Mouse (Mus musculus) stomach, embryonic 14.5 days (tissue): ENCODE measurements at regions not wholly inside any gene's neighbourhood (a gene's known extent, or its start where the extent isn't known, plus 50 kb on each side); places are given as distances from the start of the nearest gene placed in this dataset.

Source experiments
- ATAC-seq: fragments of 200-750 bp; cut with Nextera tagmentation; 2 replicates; pipeline ENCODE4 v1.8.0; 2017; ENCODE audit warnings: low read depth, moderate TSS enrichment; ENCODE audit not compliant: insufficient number of reproducible peaks, insufficient read depth, low FRiP score
- H3K27ac ChIP-seq: fragments of 300-500 bp; sonication (generic); 2 replicates; pipeline ENCODE4 v1.5.1; 2014; ENCODE audit warnings: mild to moderate bottlenecking, low read length, moderate library complexity, mixed read lengths
- H3K27me3 ChIP-seq: fragments of 300-500 bp; sonication (generic); 2 replicates; pipeline ENCODE4 v1.6.1; 2014; ENCODE audit warnings: low read length, control low read depth, mixed read lengths; ENCODE audit not compliant: control insufficient read depth, insufficient read depth
- H3K36me3 ChIP-seq: fragments of 300-500 bp; sonication (generic); 2 replicates; pipeline ENCODE4 v1.6.1; 2014; ENCODE audit warnings: mild to moderate bottlenecking, control low read depth, low read length, moderate library complexity, mixed read lengths; ENCODE audit not compliant: control insufficient read depth, insufficient read depth
- H3K4me1 ChIP-seq: fragments of 300-500 bp; sonication (generic); 2 replicates; pipeline ENCODE4 v1.6.1; 2014; ENCODE audit warnings: low read length, control low read depth, mixed read lengths; ENCODE audit not compliant: control insufficient read depth, insufficient read depth
- H3K4me2 ChIP-seq: fragments of 300-500 bp; sonication (generic); replicated peaks from 2 replicates; pipeline ENCODE4 v1.6.1; 2014; ENCODE audit warnings: low read depth, low read length, control low read depth
- H3K4me3 ChIP-seq: fragments of 300-500 bp; sonication (generic); 2 replicates; pipeline ENCODE4 v1.5.1; 2014; ENCODE audit warnings: low read depth, low read length, control low read depth
- H3K9ac ChIP-seq: fragments of 300-500 bp; sonication (generic); replicated peaks from 2 replicates; pipeline ENCODE4 v1.6.1; 2014; ENCODE audit warnings: low read depth, mild to moderate bottlenecking, control low read depth, low read length, moderate library complexity, mixed read lengths
- H3K9me3 ChIP-seq: fragments of 300-500 bp; sonication (generic); 2 replicates; pipeline ENCODE4 v1.6.1; 2016; ENCODE audit warnings: low read depth, low read length, control low read depth; ENCODE audit not compliant: control insufficient read depth
- WGBS: fragments of 180-500 bp; shearing (Covaris S2); extraction: QIAGEN DNeasy Blood & Tissue Kit; methylation state at CpG from one replicate; pipeline ENCODE4 v1.1.7; 2014; 5-methylcytosine and 5-hydroxymethylcytosine counted together

- Histone ChIP-seq H3K4me2 (no peak overlapping the region), H3K9me3 (no peaks in the 10 kb centered on the region), H3K27me3 (no peaks in the 10 kb centered on the region), H3K4me3 (no peak overlapping the region), H3K36me3 (no peaks in the 10 kb centered on the region), H3K27ac (no peak overlapping the region), H3K9ac (no peak overlapping the region), H3K4me1 (no peaks in the 10 kb centered on the region)
- WGBS: 80% methylated on average over 11 of the region's 11 CpGs
- ATAC-seq: no peak
These were observed 358.1 kb upstream of the Gm5148 start for GRCm38 (mm10) chr3:38082386-38082785.

GRCm38 (mm10) chr3:38076835-38077234 lies 352.5 kb upstream of the Gm5148 start:
- no peak overlapping the region for H3K4me2 ChIP-seq
- no peak overlapping the region for H3K27ac ChIP-seq
- no peak overlapping the region for H3K9ac ChIP-seq
- H3K4me1 ChIP-seq: no peaks in the 10 kb centered on the region
- no peak overlapping the region for H3K4me3 ChIP-seq
- ATAC-seq: no peak
- H3K36me3 ChIP-seq: no peaks in the 10 kb centered on the region
- H3K9me3 ChIP-seq: no peaks in the 10 kb centered on the region
- WGBS: 73% methylated on average over 1 of the region's 1 CpGs
- no peaks in the 10 kb centered on the region for H3K27me3 ChIP-seq

DNA sequence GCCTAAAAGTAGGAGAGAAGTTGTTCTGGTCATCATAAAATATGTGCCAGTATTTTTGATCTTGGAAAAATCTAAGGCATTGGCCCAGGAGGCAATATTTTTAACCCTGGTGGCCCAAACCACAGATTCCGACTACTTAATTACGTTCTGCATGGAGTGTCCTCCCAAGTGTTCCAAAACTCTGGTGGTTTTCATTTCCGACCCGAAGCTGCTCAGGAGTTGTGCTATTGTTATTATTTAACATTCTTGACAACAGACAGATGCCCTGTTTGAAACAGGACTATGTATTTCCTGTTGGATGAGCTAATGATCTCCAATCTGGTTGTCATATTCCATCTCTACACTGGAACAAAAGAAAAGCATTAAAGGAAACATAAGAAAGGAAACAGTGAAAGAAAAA lies 349.7 kb upstream of the Gm5148 start:
- no peak overlapping the region for H3K27ac ChIP-seq
- ATAC-seq: no peak
- no peak overlapping the region for H3K4me2 ChIP-seq
- no peak overlapping the region for H3K4me3 ChIP-seq
- no peaks in the 10 kb centered on the region for H3K36me3 ChIP-seq
- H3K9me3 ChIP-seq: no peaks in the 10 kb centered on the region
- no peak overlapping the region for H3K9ac ChIP-seq
- no peaks in the 10 kb centered on the region for H3K4me1 ChIP-seq
- no peaks in the 10 kb centered on the region for H3K27me3 ChIP-seq
- WGBS: 80% methylated on average over 4 of the region's 4 CpGs

DNA sequence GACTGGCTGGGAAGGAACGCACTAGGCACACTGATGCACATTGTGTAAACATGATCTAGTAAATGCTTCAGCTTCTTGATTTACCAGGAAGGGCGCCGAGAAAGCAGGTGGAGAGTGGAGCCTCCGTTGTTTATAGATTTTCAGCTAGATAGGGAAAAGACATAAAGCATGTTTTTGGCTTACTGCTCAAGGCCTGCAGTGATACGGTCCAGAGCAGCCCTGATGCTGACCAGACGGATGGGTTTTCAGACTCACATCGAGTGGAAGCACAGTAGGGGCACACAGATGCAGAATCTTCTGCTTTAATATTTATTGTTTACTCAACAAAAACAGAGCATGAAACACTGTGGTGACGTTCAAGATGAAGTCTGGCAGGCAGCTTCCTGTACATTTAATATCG lies 331.3 kb upstream of the Gm5148 start:
- H3K27ac ChIP-seq: no peak overlapping the region
- H3K36me3 ChIP-seq: no peaks in the 10 kb centered on the region
- no peak overlapping the region for H3K4me2 ChIP-seq
- H3K27me3 ChIP-seq: no peaks in the 10 kb centered on the region
- 0 out of 2 replicates have a peak, but pooled peaks cover 3% of the 10 kb centered on the region for H3K4me1 ChIP-seq
- no peak overlapping the region for H3K9ac ChIP-seq
- H3K9me3 ChIP-seq: no peaks in the 10 kb centered on the region
- ATAC-seq: no peak
- H3K4me3 ChIP-seq: no peak overlapping the region
- 29% methylated on average over 9 of the region's 9 CpGs for WGBS

- Histone ChIP-seq H3K36me3 (no peaks in the 10 kb centered on the region), H3K27me3 (no peaks in the 10 kb centered on the region), H3K9ac (no peak overlapping the region), H3K4me3 (no peak overlapping the region), H3K4me1 (peaks cover 15% of the 10 kb centered on the region; the same call in 1 of the 2 replicates), H3K4me2 (no peak overlapping the region), H3K9me3 (no peaks in the 10 kb centered on the region), H3K27ac (no peak overlapping the region)
- ATAC-seq: no peak
- WGBS: 88% methylated on average over 7 of the region's 7 CpGs
These were observed 328.7 kb upstream of the Gm5148 start for GRCm38 (mm10) chr3:38052941-38053340.

- WGBS: 84% methylated on average over 11 of the region's 11 CpGs
- H3K4me3 ChIP-seq: no peak overlapping the region
- H3K36me3 ChIP-seq: no peaks in the 10 kb centered on the region
- no peak for ATAC-seq
- H3K9me3 ChIP-seq: no peaks in the 10 kb centered on the region
- no peak overlapping the region for H3K4me2 ChIP-seq
- H3K27me3 ChIP-seq: no peaks in the 10 kb centered on the region
- H3K4me1 ChIP-seq: peaks cover 15% of the 10 kb centered on the region; the same call in 1 of the 2 replicates
- no peak overlapping the region for H3K27ac ChIP-seq
- no peak overlapping the region for H3K9ac ChIP-seq
These were observed 327.5 kb upstream of the Gm5148 start for GRCm38 (mm10) chr3:38051748-38052147.

DNA sequence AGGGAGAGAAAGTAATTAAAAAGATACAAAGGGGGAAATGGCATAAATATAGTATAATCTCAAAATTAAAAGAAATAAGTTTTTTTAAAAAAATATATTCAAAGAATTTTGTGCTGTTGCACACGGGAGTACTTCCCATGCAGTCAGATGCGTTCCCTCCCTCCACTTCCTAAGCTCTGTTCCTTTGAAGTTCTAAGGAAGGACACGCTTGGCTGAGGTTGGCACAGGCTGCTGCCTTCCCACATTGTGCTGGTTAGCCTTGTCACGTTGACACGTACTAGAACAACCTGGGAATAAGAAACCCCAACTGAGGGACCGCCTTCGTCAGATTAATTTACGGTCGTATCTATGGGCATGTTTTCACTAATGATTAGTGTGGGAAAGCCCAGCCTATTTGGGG lies 326.6 kb upstream of the Gm5148 start:
- H3K27me3 ChIP-seq: no peaks in the 10 kb centered on the region
- no peaks in the 10 kb centered on the region for H3K9me3 ChIP-seq
- 76% methylated on average over 9 of the region's 9 CpGs for WGBS
- H3K27ac ChIP-seq: no peak overlapping the region; the same call in 1 of the 2 replicates
- no peak overlapping the region for H3K4me3 ChIP-seq
- no peaks in the 10 kb centered on the region for H3K36me3 ChIP-seq
- H3K4me1 ChIP-seq: peaks cover 17% of the 10 kb centered on the region
- ATAC-seq: no peak
- H3K9ac ChIP-seq: no peak overlapping the region
- H3K4me2 ChIP-seq: no peak overlapping the region

- no peak overlapping the region for H3K9ac ChIP-seq
- H3K36me3 ChIP-seq: no peaks in the 10 kb centered on the region
- no peaks in the 10 kb centered on the region for H3K9me3 ChIP-seq
- H3K4me2 ChIP-seq: no peak overlapping the region
- ATAC-seq: no peak
- peaks cover 19% of the 10 kb centered on the region for H3K4me1 ChIP-seq
- WGBS: 39% methylated on average over 1 of the region's 1 CpGs
- H3K27me3 ChIP-seq: no peaks in the 10 kb centered on the region
- no peak overlapping the region for H3K4me3 ChIP-seq
- peak overlapping the region; percentile 83 for H3K27ac ChIP-seq
These were observed 326.1 kb upstream of the Gm5148 start for GRCm38 (mm10) chr3:38050366-38050765.

- 35% methylated on average over 2 of the region's 2 CpGs for WGBS
- Histone ChIP-seq H3K9ac (no peak overlapping the region), H3K4me2 (no peak overlapping the region), H3K4me3 (no peak overlapping the region), H3K4me1 (peaks cover 18% of the 10 kb centered on the region), H3K9me3 (no peaks in the 10 kb centered on the region), H3K27me3 (no peaks in the 10 kb centered on the region), H3K27ac (peak overlapping the region; percentile 83; the same call in 1 of the 2 replicates), H3K36me3 (no peaks in the 10 kb centered on the region)
- peak; percentile 61; the same call in 1 of the 2 replicates for ATAC-seq
These were observed 325.0 kb upstream of the Gm5148 start for GRCm38 (mm10) chr3:38049290-38049689.
